Mouse (Mus musculus) granulocyte monocyte progenitor cell, adult 5-6 weeks (primary cell): Measurements from ENCODE around the gene Slc19a3. TPM values are rescaled to one million over a fixed set of nuclear protein-coding genes. Genes with fewer than 3 reads are reported as not detected.

Experiments
- ATAC-seq: replicated peaks from 2 replicates; pipeline ENCODE4 v1.8.0; 2016; ENCODE audit warnings: mild to moderate bottlenecking, moderate TSS enrichment, inconsistent platforms; ENCODE audit not compliant: poor library complexity, severe bottlenecking
- total RNA-seq, 2 experiments: library from RNA; stranded (forward) in 1 of 2; stranded (reverse) in 1 of 2; fragments of 200-712, 200-1000 nt in 1 of 2; fragments of >200 nt in 1 of 2; fragmentation: Nextera tagmentation in 1 of 2; gene quantifications; 2 replicates each; pipeline ENCODE4 v1.2.3; 2014 to 2017

Slc19a3 gene
- total RNA-seq (2014; fragmentation: Nextera tagmentation) (not detected in 2 replicates), total RNA-seq (2017) (not detected in 2 replicates)

DNA sequence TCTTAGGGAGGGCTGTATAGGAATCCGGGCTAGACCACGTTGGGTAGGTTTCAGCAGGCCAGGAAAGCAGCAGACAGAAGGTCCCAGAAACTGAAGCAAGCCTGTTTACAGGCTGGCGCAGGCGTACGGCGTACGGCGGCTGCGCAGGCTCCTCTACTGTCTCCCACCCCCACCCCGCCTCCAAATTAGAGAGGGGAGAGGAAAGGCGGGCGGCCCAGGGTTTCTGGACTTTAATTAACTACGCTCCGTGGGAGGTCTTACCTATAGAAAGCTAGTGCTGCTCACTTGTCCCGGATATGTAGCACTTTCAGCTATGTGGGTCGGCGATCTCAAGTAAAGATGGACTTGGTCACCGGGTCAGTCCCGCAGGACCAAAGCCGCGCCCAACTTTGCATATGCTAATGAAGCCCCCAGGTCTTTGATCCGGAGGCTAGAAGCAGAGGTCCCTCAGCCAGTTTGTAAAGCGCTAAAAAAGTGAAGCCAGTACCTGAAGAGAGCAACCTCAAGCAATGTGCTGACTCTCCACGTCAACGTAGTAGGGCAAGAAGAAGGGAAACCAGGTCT lies at the start of gene Slc19a3:
Gene Slc19a3 (minus strand): TSS at position 340 of the 564 bp plus-strand sequence.
- peak; percentile 61 for ATAC-seq

DNA sequence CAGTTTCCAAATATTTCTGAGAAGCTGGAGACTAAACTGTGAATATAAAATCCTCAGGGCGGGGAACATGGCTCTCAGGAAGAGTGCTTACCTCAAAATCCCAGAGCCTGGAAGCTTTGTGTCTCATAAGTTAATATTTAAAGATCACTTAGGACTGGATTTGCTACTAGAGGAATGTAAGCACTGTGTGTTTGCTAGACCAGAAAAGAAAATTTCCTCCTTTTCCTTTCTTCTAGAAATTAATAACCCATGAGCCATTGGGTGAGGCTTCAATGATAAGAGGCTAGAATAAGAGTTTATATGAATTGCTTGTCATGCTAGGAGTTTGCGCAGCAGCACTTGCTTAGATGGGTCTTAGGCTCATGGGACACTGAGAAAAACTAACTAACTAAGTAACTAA lies 46.5 kb upstream of the Slc19a3 start:
- ATAC-seq = no peak

DNA sequence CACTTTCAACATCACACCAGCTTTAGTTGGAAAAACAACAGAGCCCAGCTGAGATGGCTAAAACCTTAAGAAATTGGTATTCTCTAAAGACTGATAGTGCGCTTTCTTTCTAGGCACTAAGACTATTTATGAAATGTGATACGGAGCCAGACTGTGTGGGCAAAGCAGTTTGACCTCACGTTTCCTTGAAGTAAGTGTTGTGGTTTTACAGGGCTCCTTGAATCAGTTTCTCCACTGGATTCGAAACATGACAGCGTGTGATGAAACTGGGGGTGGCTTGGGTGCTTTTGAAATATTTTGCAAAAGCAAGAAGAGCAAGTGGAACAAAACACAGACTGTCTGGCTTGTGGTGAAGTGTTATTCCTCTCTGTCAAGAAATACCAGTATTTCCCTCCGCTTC lies 38.8 kb upstream of the Slc19a3 start:
- ATAC-seq = peak; percentile 76

DNA sequence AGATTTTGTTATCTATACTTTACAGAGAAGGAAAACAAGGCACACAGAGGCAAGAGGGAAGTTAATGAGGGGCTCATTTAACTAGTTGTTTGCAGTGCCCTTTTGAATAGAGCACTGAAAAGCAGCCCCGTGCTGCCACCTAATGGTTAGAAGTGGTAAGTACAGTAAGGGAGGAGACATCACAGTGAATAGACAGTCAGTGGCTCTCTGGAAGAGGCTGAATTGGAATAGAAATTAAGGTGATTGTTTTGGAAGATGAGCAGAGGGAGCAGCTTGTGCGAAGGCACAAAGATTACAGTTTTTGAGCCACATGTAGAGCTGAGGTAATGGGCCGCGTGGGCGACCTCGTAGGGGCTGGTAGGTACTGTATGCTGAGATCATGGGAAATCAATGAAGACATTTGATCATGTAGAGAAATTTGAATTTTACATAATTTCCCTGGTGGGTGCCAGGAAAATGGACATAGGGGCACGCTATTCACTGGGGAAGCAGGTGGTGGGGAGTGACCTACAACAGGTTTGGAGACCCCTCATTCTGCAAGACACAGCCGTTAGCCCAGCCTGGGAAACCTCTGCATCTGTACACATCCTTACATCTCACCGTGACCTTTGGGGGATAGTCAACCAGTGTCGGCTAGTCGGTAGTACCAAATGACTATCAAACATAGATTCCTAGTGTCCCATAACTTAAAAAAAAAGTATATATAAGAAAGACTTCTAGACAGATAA lies 38.1 kb upstream of the Slc19a3 start:
- peak; percentile 93 for ATAC-seq

DNA sequence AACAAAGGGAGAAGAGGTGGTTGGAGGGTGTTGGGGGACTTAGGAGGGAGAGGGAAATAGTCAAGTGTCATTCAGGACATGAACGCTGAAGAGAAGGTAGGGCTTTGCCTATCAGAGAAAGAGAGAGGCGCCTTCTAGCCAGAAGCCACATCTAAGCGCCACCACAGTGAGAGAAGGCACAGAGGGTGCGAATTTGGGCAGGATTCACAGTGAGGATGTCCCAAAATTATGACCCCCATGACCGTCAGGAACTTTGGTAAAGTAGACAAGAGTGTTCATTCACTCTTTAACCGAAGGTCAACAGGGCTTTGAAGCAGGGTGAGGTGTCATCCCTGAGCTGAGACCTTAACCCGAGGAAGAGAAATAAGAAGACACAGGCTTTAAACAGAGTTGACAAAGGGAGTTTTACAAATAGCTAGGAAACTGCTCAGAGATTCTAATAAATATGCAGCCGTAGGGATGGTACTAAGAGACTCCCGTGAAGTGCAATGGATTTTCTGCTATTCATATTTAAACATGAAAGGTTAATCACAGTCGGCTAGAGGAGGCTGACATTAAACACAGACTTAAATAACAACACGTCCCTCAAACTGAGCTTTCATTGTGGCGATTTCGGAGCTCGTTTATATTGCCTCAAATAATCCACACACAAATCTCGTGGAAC lies 37.4 kb upstream of the Slc19a3 start:
- ATAC-seq = no peak

DNA sequence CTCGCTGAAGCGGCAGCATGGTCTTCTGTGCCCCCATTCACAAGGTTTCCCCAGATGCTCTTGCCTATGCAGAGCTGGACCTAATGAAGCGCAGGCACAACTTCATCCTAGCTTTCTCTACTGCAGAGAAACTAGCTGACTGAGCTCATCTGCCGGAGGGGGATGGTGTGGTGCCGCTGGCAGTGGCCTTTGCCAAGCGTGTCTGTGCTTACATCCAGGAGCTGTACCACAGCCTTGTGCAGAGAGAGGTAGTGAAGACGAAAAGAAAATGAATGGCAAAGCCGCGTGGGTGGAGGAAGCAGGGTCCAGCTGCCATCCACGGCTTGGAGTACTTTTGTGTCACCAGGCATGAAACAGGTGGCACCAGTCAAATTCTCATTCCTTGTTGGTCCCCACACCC lies 29.0 kb upstream of the Slc19a3 start:
- ATAC-seq = no peak

DNA sequence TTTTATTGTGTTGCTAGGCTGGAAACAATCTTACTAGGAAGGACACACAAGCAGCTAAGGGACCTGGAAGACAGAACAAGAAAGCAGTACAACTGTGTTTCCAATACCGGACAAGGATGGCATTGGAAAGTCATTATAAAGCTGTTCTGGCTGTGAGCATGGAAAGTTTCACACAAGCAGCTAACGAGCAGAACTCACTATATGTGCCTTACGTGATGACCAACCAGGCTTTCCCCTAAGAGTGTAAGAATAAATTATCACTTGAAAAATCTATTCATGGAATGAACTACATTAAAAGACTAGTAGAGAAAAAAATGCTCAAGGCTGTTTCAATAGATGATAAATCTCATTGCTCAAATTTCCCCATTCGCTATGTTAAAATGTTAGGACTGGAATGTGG lies 28.3 kb upstream of the Slc19a3 start:
- ATAC-seq = no peak

DNA sequence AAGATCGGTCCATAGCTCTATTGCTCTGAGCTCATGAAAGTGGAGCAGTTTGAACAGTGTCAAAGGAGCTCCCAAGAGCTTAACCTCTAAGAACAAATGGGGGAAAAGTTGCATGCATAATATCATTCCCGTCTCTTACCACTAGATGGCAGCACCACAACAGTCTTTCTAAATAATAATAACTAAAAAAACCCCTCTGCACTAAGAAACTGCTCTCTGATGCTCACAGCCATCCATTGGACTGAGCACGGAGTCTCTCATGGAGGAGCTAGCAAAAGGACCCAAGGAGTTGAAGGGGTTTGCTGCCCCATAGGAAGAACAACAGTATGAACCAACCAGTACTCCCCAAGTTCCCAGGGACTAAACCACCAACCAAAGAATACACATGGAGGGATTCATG lies 26.6 kb upstream of the Slc19a3 start:
- no peak; the same call in 1 of the 2 replicates for ATAC-seq

DNA sequence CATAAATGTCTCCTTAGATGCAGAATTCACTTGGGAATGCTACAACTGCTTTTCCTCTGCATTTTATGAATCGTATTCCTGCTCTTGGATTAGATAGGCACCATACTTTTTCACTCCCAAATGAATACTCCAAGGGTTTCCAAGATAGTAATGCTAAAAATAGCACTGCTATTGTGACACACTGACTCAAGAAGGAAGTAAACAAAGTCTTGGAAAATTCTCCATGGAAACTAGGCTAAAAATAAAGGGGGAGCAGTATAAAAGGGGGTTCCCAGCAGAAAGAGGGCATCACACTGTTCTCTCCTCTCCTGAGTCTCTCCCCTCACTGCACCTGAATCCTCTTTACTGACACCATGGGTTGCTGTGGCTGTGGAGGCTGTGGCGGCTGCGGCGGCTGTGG lies 22.4 kb upstream of the Slc19a3 start, which contains the start of gene Krtap28-13:
Gene Krtap28-13 (plus strand): TSS at position 288 of the 400 bp plus-strand sequence.
- ATAC-seq = no peak

DNA sequence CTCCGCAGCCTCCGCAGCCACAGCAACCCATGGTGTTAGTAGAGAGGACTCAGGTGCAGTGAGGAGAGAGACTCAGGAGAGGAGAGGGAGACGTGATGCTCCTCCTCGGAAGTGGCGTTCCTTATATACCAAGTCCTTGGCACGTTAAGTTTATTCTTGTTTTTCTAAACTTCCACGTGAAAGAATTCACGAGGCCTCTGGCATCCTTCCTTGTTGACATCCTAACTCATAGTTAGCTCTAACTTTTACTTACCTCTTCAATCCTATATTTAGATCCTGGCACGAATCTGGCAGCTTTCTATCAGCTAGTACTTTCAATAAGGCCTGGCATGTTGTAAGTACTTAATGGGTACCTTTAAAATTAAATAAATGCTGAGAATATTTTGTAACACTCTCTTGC lies 21.0 kb upstream of the Slc19a3 start, which contains the start of gene A030005K14Rik:
Gene A030005K14Rik (minus strand): TSS at position 101 of the 400 bp plus-strand sequence.
- no peak for ATAC-seq

DNA sequence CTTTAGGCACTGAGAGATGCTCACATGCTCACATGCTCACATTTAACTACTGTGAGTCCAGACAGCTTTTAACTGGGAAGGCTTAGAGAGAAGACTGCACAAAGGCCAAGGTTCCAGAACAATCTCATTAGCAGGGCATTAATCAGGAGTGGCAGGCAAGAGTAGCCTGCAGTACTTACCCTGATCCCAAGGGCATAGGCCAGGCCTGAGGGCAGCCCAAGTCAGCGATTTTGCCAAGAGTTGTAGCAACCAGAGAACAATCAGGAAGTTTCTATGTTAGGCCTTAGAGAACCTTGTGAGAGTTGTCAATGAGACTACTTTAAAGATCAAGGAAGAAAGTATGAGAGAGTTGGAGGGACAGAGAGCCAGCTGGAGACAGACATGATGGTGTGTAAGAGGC lies 20.2 kb upstream of the Slc19a3 start:
- no peak for ATAC-seq

DNA sequence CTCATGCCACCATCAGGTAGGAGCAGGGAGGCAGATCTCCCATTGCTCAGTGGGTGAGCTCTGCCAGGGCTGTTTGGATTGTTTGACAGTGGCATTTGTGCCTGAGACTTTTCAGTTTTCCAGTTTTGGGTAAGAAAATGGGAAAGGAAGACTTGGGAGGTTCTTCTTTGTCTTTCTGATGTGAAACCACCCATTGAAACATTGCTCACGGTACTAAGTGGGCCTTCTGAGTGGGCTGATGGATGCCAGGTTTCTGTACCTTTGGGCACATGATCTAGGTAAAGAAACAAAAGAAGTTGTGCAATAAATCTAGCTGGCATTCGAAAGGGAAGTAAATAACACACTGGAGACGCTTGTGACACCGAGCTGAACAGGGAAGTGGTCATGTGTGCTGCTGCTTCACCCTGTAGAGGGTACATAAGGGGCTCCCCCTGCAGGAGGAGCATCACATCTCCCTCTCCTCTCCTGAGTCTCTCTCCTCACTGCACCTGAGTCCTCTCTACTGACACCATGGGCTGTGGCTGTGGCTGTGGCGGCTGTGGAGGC lies 6.7 kb upstream of the Slc19a3 start, which contains the start of gene Gm47969:
Gene Gm47969 (plus strand): TSS at position 51 of the 546 bp plus-strand sequence.
- peak; percentile 92 for ATAC-seq

DNA sequence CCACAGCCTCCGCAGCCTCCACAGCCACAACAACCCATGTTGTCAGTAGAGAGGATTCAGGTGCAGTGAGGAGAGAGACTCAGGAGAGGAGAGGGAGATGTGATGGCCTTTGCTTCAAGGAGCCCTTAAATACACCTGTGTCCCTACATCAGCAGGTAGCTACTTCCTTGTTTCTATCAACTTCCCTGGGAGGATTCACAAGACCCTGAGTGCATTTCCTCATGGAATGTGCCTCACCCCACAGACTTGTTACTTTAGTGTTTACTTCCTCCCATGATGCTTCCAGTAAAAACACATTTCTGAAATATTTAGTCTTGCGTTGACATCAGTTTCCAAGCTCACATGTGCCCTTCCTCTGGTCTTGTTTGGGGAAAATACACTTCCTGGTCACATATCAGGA lies 4.1 kb upstream of the Slc19a3 start, which contains the start of gene Krtap28-10:
Gene Krtap28-10 (minus strand): TSS at position 101 of the 400 bp plus-strand sequence.
- ATAC-seq = no peak

DNA sequence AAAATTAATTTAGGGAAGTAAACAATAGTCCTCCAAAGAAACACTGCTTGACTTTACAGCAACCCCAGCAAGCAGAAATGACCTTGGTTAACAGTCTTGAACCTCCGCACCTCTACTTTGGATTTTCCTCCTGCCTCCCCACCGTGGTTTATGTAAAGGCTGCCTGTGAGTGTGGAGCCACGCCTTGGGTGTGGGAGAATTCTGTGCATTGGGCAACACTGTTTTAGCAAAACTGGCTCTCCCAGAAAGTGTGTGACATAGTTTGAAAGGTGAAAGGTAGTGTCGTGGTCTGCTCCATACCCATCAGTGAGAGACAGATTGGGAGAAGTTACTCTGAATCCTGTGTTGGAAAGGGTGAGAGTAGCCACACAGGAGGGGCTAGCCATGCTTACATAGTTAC lies 832 bp upstream of the Slc19a3 start:
- no peak for ATAC-seq

DNA sequence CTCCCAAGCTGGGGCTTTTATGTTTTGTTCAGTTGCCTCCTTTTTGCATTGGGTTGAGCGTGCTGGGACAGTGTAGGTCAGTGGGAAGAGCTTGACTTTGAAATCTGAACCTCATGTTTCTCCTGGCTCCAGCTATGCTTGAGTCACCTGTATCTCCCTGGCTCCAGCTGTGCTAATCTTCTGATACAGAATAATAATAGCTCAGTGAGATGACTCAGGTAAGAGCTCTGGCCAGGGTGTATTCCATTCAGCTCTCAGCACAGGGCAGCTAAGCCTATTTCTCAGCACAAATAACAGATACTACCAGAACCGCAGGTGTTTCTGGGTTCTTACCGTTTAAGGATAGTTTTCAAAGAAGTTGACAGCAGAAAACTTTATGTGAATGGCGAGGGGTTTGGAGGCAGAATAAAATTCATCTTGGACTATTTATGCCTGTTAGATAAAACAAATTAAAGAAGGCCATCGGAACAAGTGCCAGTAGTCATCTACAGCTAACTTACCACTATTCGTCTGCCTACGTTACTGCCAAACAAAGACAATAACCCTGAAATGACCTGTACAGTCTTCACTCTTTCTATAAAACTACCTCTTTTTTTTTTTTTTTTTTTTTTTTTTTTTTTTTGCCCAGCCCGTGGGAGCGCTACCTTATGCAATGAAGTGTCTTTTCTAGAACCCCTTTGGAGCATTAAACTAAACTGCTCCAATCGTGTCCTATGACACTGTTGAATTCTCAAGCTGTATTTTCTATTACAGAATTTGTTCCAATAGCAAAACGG lies 1.2 kb downstream of the Slc19a3 start:
- no peak for ATAC-seq

DNA sequence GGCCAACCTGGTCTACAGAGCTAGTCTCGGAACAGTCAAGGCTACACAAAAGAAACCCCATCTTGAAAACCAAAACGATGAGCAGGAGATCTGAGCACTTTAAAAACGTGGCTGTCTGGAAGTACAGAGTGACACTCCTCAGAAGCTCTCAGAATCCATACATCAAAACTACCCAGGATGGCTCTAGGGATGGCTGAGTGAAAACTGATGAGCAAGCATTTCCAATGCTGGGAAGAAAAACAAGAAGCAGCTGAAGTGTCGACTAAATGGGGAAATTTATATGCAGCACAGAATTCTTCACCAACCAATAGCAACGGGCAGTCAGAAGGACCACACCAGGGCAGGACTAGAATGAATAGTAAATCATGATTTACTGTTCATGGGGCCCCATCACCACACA lies 3.7 kb downstream of the Slc19a3 start:
- ATAC-seq = no peak

DNA sequence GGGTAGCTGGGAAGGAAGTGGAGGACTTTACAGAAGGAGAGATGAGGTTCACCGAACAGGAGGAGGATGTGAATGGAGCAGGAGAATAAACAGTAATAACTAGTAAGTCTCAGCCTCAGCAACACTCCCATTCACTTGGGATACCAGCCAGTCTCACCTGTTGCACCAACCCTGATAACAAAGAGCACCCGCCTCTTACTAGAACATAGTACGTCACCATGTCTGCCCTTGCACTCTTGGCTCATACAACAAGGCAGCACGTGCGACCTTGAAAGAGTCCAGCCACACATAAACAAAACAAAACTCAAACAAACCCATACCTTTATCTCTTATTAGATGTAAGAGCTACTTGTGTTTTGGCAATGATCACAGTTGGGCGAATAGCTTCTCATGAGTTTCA lies 5.7 kb downstream of the Slc19a3 start:
- no peak for ATAC-seq

DNA sequence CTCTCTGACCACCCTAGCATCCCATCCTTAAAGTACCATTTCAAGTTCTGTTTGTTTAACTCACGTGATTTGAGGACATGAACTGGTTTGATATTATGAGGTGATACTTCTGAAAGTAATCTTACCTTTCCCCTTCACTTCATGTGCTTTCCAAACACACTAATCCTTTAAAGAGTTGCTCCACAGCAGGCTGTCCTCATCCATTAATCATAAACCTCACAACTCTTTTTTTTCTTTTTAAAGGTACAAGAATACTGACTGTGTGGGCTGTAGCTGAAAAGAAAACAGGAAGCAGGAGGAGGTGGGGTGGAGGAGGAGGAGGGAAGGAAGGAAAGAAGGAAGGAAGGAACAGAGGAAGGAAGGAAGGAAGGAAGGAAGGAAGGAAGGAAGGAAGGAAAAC lies 6.3 kb downstream of the Slc19a3 start:
- no peak for ATAC-seq

DNA sequence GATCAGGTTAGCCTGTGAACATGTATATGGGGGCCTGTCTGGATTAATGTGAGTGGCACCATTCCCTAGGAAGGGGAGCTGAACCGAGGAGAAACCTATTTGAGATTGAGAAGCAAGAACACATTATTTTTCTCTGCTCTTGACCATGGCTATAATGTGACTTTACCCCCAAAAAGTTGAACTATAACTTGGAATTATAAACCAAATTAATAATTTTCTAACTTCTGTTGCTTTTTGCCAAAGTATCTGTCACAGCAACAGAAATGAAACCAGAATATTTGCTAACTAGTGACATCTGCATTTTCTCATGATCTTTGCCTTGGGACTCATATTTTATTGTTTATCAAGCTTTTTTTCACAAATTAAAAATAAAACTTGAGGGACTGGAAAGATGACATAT lies 21.7 kb downstream of the Slc19a3 start:
- no peak for ATAC-seq

DNA sequence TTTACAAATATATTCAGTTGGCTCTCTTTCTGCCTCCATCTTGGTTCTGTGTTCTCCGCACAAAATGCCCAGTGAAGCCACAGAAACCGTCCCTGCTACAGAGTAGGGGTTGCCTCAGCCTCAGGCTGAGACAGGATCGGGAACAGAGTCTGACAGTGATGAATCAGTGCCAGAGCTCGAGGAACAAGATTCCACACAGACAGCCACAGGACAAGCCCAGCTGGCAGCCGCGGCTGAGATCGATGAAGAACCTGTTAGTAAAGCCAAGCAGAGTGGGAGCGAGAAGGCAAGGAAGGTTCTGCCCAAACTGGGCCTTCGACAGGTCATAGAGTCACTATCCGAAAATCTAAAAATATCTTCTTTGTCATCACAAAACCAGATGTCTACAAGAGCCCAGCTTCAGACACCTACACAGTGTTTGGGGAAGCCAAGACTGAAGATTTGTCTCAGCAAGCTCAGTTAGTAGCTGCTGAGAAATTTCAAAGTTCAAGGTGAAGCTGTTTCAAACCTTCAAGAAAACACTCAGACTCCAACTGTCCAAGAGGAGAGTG lies 22.8 kb downstream of the Slc19a3 start:
- ATAC-seq = no peak
